Mouse (Mus musculus): Measurements from ENCODE around the gene 2810021J22Rik.
"Not testable (repeated sequence)": the region's sequence is repeated elsewhere in the genome, so short reads cannot be mapped to it uniquely, and the experiment has no call there.

2810021J22Rik gene

GRCm38 (mm10) chr11:58867039-58867953 lies at the start of gene 2810021J22Rik:
Gene 2810021J22Rik (plus strand): TSS chr11:58867216.
- in situ Hi-C loops (cut with MboI), result no loop called here

GRCm38 (mm10) chr11:58828937-58829336 lies 38.1 kb upstream of the 2810021J22Rik start, which contains the start of gene Olfr312:
Gene Olfr312 (plus strand): TSS chr11:58829237.
- in situ Hi-C loops (cut with MboI), result not testable (repeated sequence)

DNA sequence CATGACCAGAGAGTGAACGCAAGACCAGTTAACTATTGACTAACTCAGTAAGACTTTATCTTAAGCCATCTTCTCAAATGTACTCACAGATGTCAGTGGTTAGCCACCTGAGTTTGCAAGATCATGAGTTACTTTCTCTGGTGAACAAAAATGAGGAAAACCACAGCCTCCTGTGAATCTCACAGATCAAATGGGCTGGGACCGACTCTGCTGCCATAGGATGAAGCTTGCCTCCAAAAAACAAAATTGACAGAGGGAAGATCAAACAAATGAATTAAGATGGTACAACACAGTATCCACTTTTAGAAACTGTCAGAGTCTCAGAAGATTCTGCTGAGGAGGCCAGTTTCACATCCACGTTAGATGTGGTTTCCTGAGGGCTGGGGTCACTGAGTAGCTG lies 37.3 kb upstream of the 2810021J22Rik start:
- in situ Hi-C loops (cut with MboI), result no loop called here

DNA sequence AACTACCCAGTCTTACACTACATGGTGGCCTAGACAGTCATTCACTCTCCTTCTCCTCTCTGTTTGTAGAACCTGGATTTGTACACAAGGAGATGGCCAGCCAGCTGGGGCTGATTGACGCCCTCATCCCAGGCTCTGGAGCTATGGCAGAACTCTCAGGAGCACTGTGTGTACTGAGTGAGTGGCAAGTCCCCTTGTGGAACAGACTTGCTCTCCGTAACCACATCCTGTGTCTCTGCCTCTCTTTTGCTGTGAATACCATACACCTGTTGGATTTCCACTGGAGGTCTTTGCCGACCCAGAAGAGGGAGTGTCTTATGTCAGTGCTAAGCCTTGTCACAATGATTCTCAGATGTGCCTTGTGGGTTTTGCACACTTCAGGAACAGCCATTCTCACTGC lies 34.5 kb upstream of the 2810021J22Rik start:
- in situ Hi-C loops (cut with MboI), result not testable (repeated sequence)

- in situ Hi-C loops (cut with MboI), result not testable (repeated sequence)
Observed at GRCm38 (mm10) chr11:58838951-58839350, 28.1 kb upstream of the 2810021J22Rik start, which contains the start of gene Olfr311. Gene Olfr311 (plus strand): TSS chr11:58839251.

GRCm38 (mm10) chr11:58846919-58847461 lies 20.0 kb upstream of the 2810021J22Rik start, which contains the start of gene Gm12258:
Gene Gm12258 (plus strand): TSS chr11:58847158.
- in situ Hi-C loops (cut with MboI), result no loop called here

DNA sequence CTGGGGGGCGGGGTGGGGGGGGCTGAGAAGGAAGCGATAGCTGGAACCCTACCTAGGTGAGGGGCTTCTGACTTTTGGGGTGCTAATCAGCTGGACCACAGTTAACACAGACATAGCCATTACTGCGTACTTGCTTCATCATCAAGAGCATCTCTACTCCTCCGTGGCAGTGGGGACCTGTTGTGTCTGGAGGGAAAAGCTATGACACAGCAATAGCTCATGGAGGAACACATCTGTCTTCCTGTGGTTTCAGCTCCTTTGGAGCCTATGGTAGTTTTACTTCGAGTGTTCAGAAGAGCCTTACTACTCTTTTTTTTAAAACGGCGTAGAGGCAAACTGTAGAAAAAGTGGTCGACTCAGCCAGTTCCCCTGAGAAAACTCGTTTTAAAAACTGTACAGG lies 19.4 kb upstream of the 2810021J22Rik start:
- in situ Hi-C loops (cut with MboI), result no loop called here

DNA sequence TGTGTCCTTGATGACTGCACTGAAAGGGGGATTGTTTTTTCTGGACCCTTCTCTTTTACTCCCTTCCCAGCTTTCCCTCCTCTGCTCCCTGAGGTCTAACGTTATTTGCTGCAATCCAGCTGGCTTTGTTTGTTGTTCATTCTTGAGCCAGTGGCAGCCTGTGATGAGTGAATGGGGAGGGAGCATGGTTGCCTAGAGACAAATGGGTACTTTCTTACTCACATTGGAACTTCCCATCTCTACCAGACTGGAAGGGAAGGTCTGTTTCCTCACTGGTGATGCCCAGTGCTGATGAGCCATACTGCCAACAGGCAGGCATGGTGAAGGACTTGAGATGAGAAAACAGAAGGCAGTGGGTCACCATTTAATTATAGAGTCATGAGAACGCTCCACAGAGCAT lies 17.3 kb upstream of the 2810021J22Rik start:
- in situ Hi-C loops (cut with MboI), result no loop called here

DNA sequence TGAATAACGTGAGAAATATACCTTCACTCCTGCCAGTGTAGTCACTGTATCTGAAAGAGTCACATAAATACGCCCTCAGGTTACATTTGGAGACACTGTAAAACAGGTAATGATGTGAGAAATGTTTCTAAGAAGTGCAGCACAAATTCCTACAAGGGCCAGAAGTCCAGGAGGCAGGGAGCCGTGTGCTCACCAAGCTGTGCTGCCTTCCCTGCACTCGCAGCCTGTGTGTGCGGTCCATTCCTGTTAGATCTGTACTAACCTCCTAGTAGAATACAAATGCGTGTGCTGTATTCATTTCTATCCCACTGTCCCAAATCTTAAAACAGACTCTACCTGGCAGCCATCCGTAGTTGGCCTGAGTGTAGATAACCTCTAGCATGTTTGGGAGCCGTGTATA lies 6.3 kb upstream of the 2810021J22Rik start:
- in situ Hi-C loops (cut with MboI), result no loop called here

DNA sequence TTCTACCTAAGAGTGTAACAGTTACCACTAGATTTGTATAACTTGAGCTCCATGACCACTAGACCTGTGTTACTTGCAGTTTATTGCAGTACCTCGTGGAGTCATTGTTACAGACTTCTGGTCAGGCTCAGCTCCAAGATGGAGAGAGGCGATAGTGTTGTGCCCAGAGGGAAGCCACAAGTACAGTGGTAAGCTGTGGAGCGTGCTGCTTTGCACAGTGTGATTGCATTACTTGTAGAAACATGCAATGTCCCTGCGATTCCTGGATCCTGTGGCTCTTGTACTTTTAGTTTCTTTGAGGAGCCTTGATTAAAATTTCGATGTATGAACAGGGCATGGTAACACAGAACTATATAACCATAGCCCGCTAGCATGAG lies 926 bp downstream of the 2810021J22Rik start:
- in situ Hi-C loops (cut with MboI), result no loop called here

DNA sequence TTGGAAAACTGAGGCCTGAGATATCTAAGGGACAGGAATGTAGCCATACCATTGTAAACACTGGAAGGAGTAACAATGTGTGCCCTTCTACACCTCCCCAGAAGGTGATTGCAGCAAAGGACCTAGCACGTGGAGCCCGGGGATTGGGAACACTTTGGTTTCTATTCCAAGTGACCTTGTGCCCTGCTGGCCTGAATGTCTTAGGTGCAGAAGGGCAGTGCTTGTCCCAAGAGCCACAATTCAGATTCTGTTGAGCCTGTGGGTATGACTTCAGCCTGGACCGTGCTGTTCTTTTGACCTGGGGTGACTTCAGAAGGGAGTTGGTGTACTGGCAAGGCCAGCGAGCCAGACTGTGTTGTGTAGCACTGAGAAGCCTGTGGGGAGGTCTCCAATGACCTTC lies 3.9 kb downstream of the 2810021J22Rik start:
- in situ Hi-C loops (cut with MboI), result no loop called here

- in situ Hi-C loops (cut with MboI), result no loop called here
Observed at GRCm38 (mm10) chr11:58883756-58884155, 16.7 kb downstream of the 2810021J22Rik start.

DNA sequence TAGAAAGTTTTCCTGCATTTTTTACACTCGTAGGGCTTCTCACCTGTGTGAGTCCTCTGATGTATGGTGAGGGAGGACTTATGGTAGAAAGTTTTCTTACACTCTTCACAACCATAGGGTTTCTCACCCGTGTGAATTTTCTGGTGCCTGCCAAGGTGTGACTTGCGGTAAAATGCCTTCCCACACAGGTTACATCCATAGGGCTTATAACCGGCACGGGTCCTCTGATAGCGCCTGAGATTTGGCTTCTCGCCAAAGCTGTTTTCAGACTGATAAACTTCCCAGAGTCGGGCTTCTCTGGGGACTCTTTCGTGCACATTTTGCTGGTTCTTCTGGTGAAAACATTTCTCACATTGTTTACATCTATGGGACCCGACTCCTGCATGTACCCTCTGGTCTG lies 23.5 kb downstream of the 2810021J22Rik start:
- in situ Hi-C loops (cut with MboI), result no loop called here

- in situ Hi-C loops (cut with MboI), result no loop called here
Observed at GRCm38 (mm10) chr11:58894456-58894855, 27.4 kb downstream of the 2810021J22Rik start.

GRCm38 (mm10) chr11:58897485-58897884 lies 30.5 kb downstream of the 2810021J22Rik start:
- in situ Hi-C loops (cut with MboI), result no loop called here

DNA sequence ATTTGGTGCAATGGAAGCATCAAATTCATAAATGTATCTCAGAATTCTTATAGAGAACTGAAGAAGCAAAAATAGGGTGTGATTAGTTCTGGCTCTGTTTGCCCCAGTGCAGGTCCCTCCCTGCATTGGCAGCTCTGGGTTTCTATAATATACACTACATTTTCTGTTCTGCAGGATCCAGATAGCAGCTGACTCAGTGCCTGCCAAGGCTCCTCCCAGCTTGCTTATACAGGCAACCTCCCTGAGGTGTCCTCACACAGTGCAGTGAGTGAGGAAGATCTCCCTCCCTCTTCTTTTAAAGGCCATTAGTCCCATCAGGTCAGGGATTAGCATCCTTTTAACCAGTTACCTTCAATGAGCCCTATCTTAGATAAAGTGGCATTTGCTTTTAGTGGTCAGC lies 34.1 kb downstream of the 2810021J22Rik start:
- in situ Hi-C loops (cut with MboI), result no loop called here

DNA sequence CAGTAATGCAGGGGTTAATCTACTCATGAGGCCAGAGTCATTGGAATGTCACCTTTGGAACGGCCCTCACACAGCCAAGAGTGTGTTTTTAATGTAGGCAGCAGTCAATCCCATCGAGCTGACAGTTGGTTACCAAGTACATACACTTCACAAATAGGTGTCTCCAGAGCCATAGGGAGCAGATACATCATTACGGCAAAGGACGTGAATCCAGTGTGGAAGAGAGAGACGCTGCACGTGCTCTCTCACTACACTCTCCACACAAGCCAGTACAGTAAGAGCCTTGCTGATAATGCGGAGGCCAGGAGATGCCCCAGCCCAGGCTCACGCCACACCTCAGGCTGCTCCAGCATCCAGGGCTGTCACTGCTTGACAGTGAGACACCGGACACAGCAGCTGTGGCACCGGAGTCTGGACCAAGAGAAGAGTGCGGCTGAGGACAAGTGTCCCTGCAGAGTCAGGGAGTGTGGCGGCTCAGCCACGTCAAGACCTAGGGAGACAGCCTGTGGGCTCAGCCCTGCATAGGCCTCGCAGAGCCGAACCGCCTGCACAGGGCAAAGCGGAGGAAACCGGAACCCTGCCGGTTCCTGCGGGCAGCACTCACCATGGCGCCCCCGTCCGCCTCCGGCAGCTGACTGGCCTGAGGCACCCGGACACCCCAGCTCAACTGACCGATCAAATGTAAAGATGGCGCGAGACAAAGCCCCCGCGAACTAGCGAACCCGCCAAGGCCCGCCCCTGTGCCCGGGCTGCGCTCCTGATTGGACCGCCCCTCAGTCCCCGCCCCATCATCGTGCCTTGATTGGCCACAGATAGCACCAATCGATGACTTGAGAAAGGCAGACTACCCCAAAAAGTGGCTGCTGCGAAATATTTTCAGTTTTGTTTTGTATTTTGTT lies 36.7 kb downstream of the 2810021J22Rik start, which contains the start of gene Zfp39:
Gene Zfp39 (minus strand): TSS at position 715 of the 899 bp plus-strand sequence.
- in situ Hi-C loops (cut with MboI), result no loop called here

GRCm38 (mm10) chr11:58904410-58904718 lies 37.3 kb downstream of the 2810021J22Rik start:
- in situ Hi-C loops (cut with MboI), result no loop called here

GRCm38 (mm10) chr11:58904838-58905237 lies 37.8 kb downstream of the 2810021J22Rik start:
- in situ Hi-C loops (cut with MboI), result no loop called here

DNA sequence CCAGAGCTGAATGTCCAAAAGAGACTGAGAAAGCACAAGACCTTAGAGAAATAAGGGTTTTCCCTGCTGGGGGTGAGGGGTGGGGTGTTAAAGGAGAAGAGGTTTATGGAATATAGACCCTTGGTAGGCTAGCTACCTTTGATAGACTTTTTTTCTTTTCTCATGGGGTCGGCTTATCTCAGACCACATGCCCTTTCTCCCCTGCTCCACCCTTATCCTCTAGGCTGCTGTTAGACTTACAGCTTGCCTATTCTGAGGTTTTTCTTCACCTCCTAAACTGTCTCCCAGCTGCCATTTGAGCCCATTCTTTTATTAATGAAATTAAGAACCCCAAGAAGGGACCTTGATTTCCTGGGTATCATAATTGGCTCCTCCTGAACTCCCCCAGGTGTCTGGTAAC lies 46.8 kb downstream of the 2810021J22Rik start:
- in situ Hi-C loops (cut with MboI), result no loop called here

DNA sequence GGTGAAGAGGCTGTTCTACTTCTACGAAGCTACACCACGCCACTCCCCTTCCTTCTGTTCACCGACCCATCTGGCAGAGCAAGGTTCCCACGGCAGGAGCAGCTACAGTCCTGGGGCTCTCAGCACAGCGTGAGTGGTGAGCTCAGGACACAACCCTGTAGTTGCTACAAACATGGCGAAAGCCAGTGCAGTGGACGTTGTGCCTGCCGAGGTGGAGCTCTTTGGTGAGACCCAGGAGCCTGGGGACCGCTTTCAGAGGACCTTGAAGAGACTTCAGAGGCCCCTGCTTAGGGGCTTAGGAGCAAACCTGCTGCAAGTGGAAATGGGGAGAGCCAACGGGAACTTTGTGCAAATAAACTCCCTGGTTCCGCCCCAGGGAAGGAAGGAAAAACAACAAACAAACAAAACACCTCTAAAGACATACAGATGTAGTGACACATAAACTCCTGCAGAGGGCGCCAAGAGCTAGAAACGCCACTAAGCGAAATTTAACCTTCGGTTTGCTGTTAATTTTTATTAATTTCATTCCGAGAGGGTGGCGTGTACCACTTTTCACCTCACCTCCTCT lies 47.5 kb downstream of the 2810021J22Rik start:
- in situ Hi-C loops (cut with MboI), result no loop called here
